Mouse (Mus musculus) heart, embryonic 14.5 days (tissue): Measurements from ENCODE around the gene Coq3. TPM values are rescaled to one million over a fixed set of nuclear protein-coding genes. Genes with fewer than 3 reads are reported as not detected.
A peak's percentile ranks its signal among the peaks of the same experiment; 100 is the strongest.

ENCODE experiments used
- ATAC-seq: fragments of 200-750 bp; cut with Nextera tagmentation; 2 replicates; pipeline ENCODE4 v1.8.0; 2017; ENCODE audit warnings: low read depth, moderate TSS enrichment; ENCODE audit not compliant: insufficient number of reproducible peaks, insufficient read depth, low FRiP score
- H3K27ac ChIP-seq, 2 experiments: fragments of 200-500 bp in 1 of 2; fragments of 300-500 bp in 1 of 2; sonication (generic) in 1 of 2; replicated peaks in 1 of 2; 2 replicates each; pipeline ENCODE4 v1.5.1; 2012 to 2014; ENCODE audit warnings: low read depth in 2 of 2, low read length in 2 of 2, control low read depth in 1 of 2, mild to moderate bottlenecking in 1 of 2, mixed read lengths in 1 of 2; ENCODE audit not compliant: control insufficient read depth in 1 of 2, insufficient read depth in 1 of 2
- H3K27me3 ChIP-seq: fragments of 300-500 bp; sonication (generic); 2 replicates; pipeline ENCODE4 v1.6.1; 2014; ENCODE audit warnings: mild to moderate bottlenecking, low read length, control low read depth; ENCODE audit not compliant: control insufficient read depth, insufficient read depth
- H3K36me3 ChIP-seq: fragments of 300-500 bp; sonication (generic); 2 replicates; pipeline ENCODE4 v1.6.1; 2014; ENCODE audit warnings: mild to moderate bottlenecking, control low read depth, low read length, mixed read lengths; ENCODE audit not compliant: control insufficient read depth, insufficient read depth
- H3K4me1 ChIP-seq, 2 experiments: fragments of 200-500 bp in 1 of 2; fragments of 300-500 bp in 1 of 2; sonication (generic) in 1 of 2; 2 replicates each; pipeline ENCODE4 v1.6.1; 2012 to 2014; ENCODE audit warnings: low read length in 2 of 2, control low read depth in 1 of 2, mixed read lengths in 1 of 2; ENCODE audit not compliant: control insufficient read depth in 2 of 2, insufficient read depth in 2 of 2
- H3K4me2 ChIP-seq: fragments of 300-500 bp; sonication (generic); 2 replicates; pipeline ENCODE4 v1.6.1; 2014; ENCODE audit warnings: mild to moderate bottlenecking, low read length
- H3K4me3 ChIP-seq, 2 experiments: fragments of 200-500 bp in 1 of 2; fragments of 300-500 bp in 1 of 2; sonication (generic) in 1 of 2; 2 replicates each; pipeline ENCODE4 v1.5.1; 2012 to 2014; ENCODE audit warnings: low read length in 2 of 2, mild to moderate bottlenecking in 2 of 2, control low read depth in 1 of 2, low read depth in 1 of 2, moderate library complexity in 1 of 2; ENCODE audit not compliant: control insufficient read depth in 1 of 2, insufficient read depth in 1 of 2
- H3K9ac ChIP-seq: fragments of 300-500 bp; sonication (generic); 2 replicates; pipeline ENCODE4 v1.6.1; 2014; ENCODE audit warnings: mild to moderate bottlenecking, low read length
- H3K9me3 ChIP-seq: fragments of 300-500 bp; sonication (generic); 2 replicates; pipeline ENCODE4 v1.6.1; 2016; ENCODE audit warnings: low read length, control low read depth; ENCODE audit not compliant: control insufficient read depth
- WGBS: fragments of 180-500 bp; shearing (Covaris S2); extraction: QIAGEN DNeasy Blood & Tissue Kit; methylation state at CpG from one replicate; pipeline ENCODE4 v1.1.7; 2014; 5-methylcytosine and 5-hydroxymethylcytosine counted together
- polyA plus RNA-seq: library from polyadenylated mRNA; unstranded; fragments of >200 nt; fragmentation: Nextera tagmentation; extraction: Ambion mirVana; gene quantifications from 2 replicates; pipeline ENCODE4 v1.2.1, GENCODE M21; 2014

The Coq3 gene
- 20.2 and 21.0 TPM in 2 replicates for polyA plus RNA-seq

- WGBS, result under 1% methylated on average over 46 of the region's 51 CpGs
- ATAC-seq, result peak; percentile 89
- H3K4me1 ChIP-seq, result peaks cover 0 to 9% of the 10 kb centered on the region in 2 experiments; a peak in 1 of 4 replicates
- peak within 1 kb of the TSS; percentile 85 for H3K9ac ChIP-seq
- H3K9me3 ChIP-seq, result no peaks in the 10 kb centered on the region
- peak within 1 kb of the TSS; percentile 73 to 77 for H3K4me3 ChIP-seq
- H3K27me3 ChIP-seq, result no peaks in the 10 kb centered on the region
- peak within 1 kb of the TSS; percentile 86 to 94 for H3K27ac ChIP-seq
- peaks cover 21% of the 10 kb centered on the region for H3K36me3 ChIP-seq
- peak within 1 kb of the TSS; percentile 87 for H3K4me2 ChIP-seq
Observed at GRCm38 (mm10) chr4:21879565-21880220, at the start of gene Coq3. Gene Coq3 (plus strand): TSS chr4:21879673.

GRCm38 (mm10) chr4:21832844-21833243 is 46.6 kb upstream of the Coq3 start:
- Histone ChIP-seq H3K4me2 (no peak overlapping the region), H3K4me3 (no peak overlapping the region), H3K4me1 (no peaks in the 10 kb centered on the region), H3K9me3 (no peaks in the 10 kb centered on the region), H3K36me3 (peaks cover 44% of the 10 kb centered on the region), H3K27me3 (no peaks in the 10 kb centered on the region), H3K9ac (no peak overlapping the region), H3K27ac (no peak overlapping the region)
- no peak for ATAC-seq
- WGBS, result 91% methylated on average over 8 of the region's 8 CpGs

- Histone ChIP-seq H3K9me3 (no peaks in the 10 kb centered on the region), H3K36me3 (no peaks in the 10 kb centered on the region), H3K4me1 (peaks cover 2 to 11% of the 10 kb centered on the region in 2 experiments; a peak in 3 of 4 replicates), H3K4me3 (peak within 1 kb of the TSS; percentile 66 to 99), H3K27me3 (no peaks in the 10 kb centered on the region), H3K4me2 (peak within 1 kb of the TSS; percentile 80), H3K9ac (peak within 1 kb of the TSS; percentile 89), H3K27ac (peak within 1 kb of the TSS; percentile 94 to 100)
- WGBS, result under 1% methylated on average over 50 of the region's 50 CpGs
- peak; percentile 98 for ATAC-seq
Observed at GRCm38 (mm10) chr4:21847481-21848286, 31.8 kb upstream of the Coq3 start, which contains the start of gene Pnisr. Gene Pnisr (plus strand): TSS chr4:21847583.

GRCm38 (mm10) chr4:21848287-21848630 is 31.2 kb upstream of the Coq3 start:
- Histone ChIP-seq H3K9me3 (no peaks in the 10 kb centered on the region), H3K4me1 (peaks cover 2 to 11% of the 10 kb centered on the region in 2 experiments; a peak in 3 of 4 replicates), H3K9ac (peak overlapping the region; percentile 89), H3K27ac (peak overlapping the region; percentile 94 to 100), H3K4me2 (peak overlapping the region; percentile 80), H3K27me3 (no peaks in the 10 kb centered on the region), H3K36me3 (no peaks in the 10 kb centered on the region), H3K4me3 (peak overlapping the region; percentile 66 to 99)
- peak; percentile 88 for ATAC-seq
- WGBS, result 0% methylated on average over 24 of the region's 24 CpGs

- ATAC-seq, result no peak
- H3K4me2 ChIP-seq, result no peak overlapping the region
- H3K4me1 ChIP-seq, result no peaks in the 10 kb centered on the region
- H3K36me3 ChIP-seq, result peaks cover 74% of the 10 kb centered on the region
- no peak overlapping the region for H3K27ac ChIP-seq
- H3K9me3 ChIP-seq, result no peaks in the 10 kb centered on the region
- no peak overlapping the region for H3K4me3 ChIP-seq
- no peaks in the 10 kb centered on the region for H3K27me3 ChIP-seq
- no peak overlapping the region for H3K9ac ChIP-seq
- WGBS, result 79% methylated on average over 1 of the region's 1 CpGs
Observed at GRCm38 (mm10) chr4:21857481-21857880, 22.0 kb upstream of the Coq3 start.

- WGBS, result 100% methylated on average over 1 of the region's 1 CpGs
- Histone ChIP-seq H3K4me3 (no peak overlapping the region), H3K4me2 (no peak overlapping the region), H3K27ac (no peak overlapping the region), H3K27me3 (no peaks in the 10 kb centered on the region), H3K9ac (no peak overlapping the region), H3K4me1 (no peaks in the 10 kb centered on the region), H3K36me3 (peaks cover 78% of the 10 kb centered on the region), H3K9me3 (no peaks in the 10 kb centered on the region)
- ATAC-seq, result no peak
Observed at GRCm38 (mm10) chr4:21865226-21865625, 14.2 kb upstream of the Coq3 start.

- no peaks in the 10 kb centered on the region for H3K27me3 ChIP-seq
- no peak overlapping the region for H3K27ac ChIP-seq
- peak overlapping the region; percentile 87 for H3K4me2 ChIP-seq
- peak overlapping the region; percentile 85 for H3K9ac ChIP-seq
- H3K9me3 ChIP-seq, result no peaks in the 10 kb centered on the region
- no peak for ATAC-seq
- peaks cover 30% of the 10 kb centered on the region for H3K36me3 ChIP-seq
- H3K4me3 ChIP-seq, result peak overlapping the region in 1 of 2 experiments; percentile 77; a peak in 2 of 4 replicates
- H3K4me1 ChIP-seq, result peaks cover 0 to 9% of the 10 kb centered on the region in 2 experiments; a peak in 1 of 4 replicates
- WGBS, result 34% methylated on average over 6 of the region's 6 CpGs
Observed at GRCm38 (mm10) chr4:21878776-21879175, 697 bp upstream of the Coq3 start.
